8 mouse cellular contexts compared by ENCODE assay signal in the genomic region with DNA sequence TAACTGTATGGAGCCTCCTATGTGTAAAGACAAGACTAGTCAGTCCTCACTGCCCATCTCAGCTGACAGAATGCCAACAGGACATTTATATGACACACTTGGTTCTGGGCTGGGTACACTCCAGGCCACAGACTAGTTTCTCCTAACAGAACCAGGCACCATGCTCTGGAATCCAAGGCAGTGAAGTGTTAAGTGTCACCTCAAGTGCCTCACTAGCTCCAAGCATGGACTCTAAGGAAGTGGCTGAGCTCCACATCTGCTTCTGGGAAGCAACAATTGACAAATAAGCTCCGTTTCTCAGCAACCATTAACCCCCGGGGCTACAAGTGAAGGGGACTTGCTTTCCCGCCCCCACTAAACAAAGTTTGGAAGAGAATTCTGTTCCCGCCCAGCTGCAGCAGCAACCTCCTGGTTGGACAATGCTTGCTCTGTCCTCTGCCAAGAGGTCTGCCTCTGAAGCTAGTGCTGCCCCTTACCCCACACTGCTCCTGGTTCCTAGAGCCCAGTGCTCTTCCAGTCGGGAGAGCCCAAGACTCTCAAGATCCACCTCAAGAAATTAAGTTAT. TPM values are rescaled to one million over a fixed set of nuclear protein-coding genes. Genes with fewer than 3 reads are reported as not detected.
DNase-seq lines count a peak whose midpoint lies in the region; ATAC-seq and TF ChIP-seq lines count a peak whose summit lies in the region.

No protein-coding gene starts in this region.

- no peak for ATAC-seq in kidney, postnatal 0 days (replicated peaks; ENCODE audit: low FRiP score, low read depth)
- no peak for ATAC-seq in limb, embryonic 15.5 days (ENCODE audit: insufficient number of reproducible peaks, low FRiP score, low TSS enrichment, low read depth)
- ATAC-seq in monocyte, adult 5-6 weeks (replicated peaks; ENCODE audit: insufficient number of reproducible peaks, low FRiP score, low TSS enrichment, poor library complexity, severe bottlenecking): no peak
- ATAC-seq in hindbrain, embryonic 13.5 days (ENCODE audit: low FRiP score): no peak

- H3K4me2 ChIP-seq in kidney, postnatal 0 days (ENCODE audit: low read length): no peak overlapping the region
- peak overlapping the region; percentile 67 for H3K4me2 ChIP-seq in limb, embryonic 15.5 days
- H3K4me2 ChIP-seq in hindbrain, embryonic 13.5 days: no peak overlapping the region

- no peak overlapping the region; the same call in 1 of the 2 replicates for H3K27ac ChIP-seq in kidney, postnatal 0 days
- H3K27ac ChIP-seq in gastrocnemius, adult 2 months: peak overlapping the region; percentile 96
- peak overlapping the region; percentile 99 for H3K27ac ChIP-seq in limb, embryonic 15.5 days
- no peak overlapping the region for H3K27ac ChIP-seq in hindbrain, embryonic 13.5 days

- intact Hi-C loops in gastrocnemius, adult 2 months (cut with DNase I): loop anchor here (2.0 kb wide), 1 partner anchor 21 kb away; no protein-coding TSS in a partner anchor

- H3K4me3 ChIP-seq in kidney, postnatal 0 days (replicated peaks; ENCODE audit: low read depth, low read length): no peak overlapping the region
- H3K4me3 ChIP-seq in gastrocnemius, adult 2 months: peak overlapping the region; percentile 87
- H3K4me3 ChIP-seq in limb, embryonic 15.5 days: peak overlapping the region; percentile 57
- no peak overlapping the region for H3K4me3 ChIP-seq in hindbrain, embryonic 13.5 days

- H3K36me3 ChIP-seq in kidney, postnatal 0 days (ENCODE audit: insufficient read depth, low read length): peaks cover 34% of the 10 kb centered on the region
- peaks cover 43% of the 10 kb centered on the region for H3K36me3 ChIP-seq in limb, embryonic 15.5 days
- H3K36me3 ChIP-seq in hindbrain, embryonic 13.5 days: peaks cover 50% of the 10 kb centered on the region

- H3K9me3 ChIP-seq in kidney, postnatal 0 days (replicated peaks; ENCODE audit: low read length): no peaks in the 10 kb centered on the region
- H3K9me3 ChIP-seq in limb, embryonic 15.5 days: no peaks in the 10 kb centered on the region
- H3K9me3 ChIP-seq in hindbrain, embryonic 13.5 days: no peaks in the 10 kb centered on the region

- 30% methylated on average over 5 of the region's 5 CpGs for WGBS in kidney, postnatal 0 days
- WGBS in limb, embryonic 15.5 days: 22% methylated on average over 5 of the region's 5 CpGs
- WGBS in hindbrain, embryonic 13.5 days: 30% methylated on average over 5 of the region's 5 CpGs

- TF ChIP-seq CTCF in kidney, postnatal 0 days (IDR thresholded peaks at IDR 0.05; ENCODE audit: low read depth): no peak
- no peak for TF ChIP-seq CTCF in gastrocnemius, adult 2 months (IDR thresholded peaks at IDR 0.05)

- H3K27me3 ChIP-seq in kidney, postnatal 0 days (ENCODE audit: insufficient read depth, low read length): no peaks in the 10 kb centered on the region
- H3K27me3 ChIP-seq in limb, embryonic 15.5 days: no peaks in the 10 kb centered on the region
- peaks cover 54% of the 10 kb centered on the region for H3K27me3 ChIP-seq in hindbrain, embryonic 13.5 days

- peak; percentile 44 for DNase-seq in kidney, postnatal 0 days (ENCODE audit: low spot score)
- DNase-seq in kidney, postnatal 14 days: no peak
- DNase-seq in embryo, embryonic 10 days (ENCODE audit: low spot score): peak; percentile 65
- DNase-seq in gastrocnemius, adult 2 months: peak; percentile 67
- no peak for DNase-seq in ovary, postnatal 14 days (ENCODE audit: low spot score)

- H3K4me1 ChIP-seq in kidney, postnatal 0 days (replicated peaks; ENCODE audit: insufficient read depth, low read length): peaks cover 33% of the 10 kb centered on the region
- H3K4me1 ChIP-seq in limb, embryonic 15.5 days: peaks cover 56% of the 10 kb centered on the region
- peaks cover 48% of the 10 kb centered on the region for H3K4me1 ChIP-seq in hindbrain, embryonic 13.5 days (replicated peaks)

- no peak overlapping the region for H3K9ac ChIP-seq in kidney, postnatal 0 days (ENCODE audit: low read depth, low read length)
- 0 out of 2 replicates have a peak overlapping the region, but pooled peaks have one; percentile 23 for H3K9ac ChIP-seq in limb, embryonic 15.5 days
- H3K9ac ChIP-seq in hindbrain, embryonic 13.5 days: no peak overlapping the region

RNA-seq across cellular contexts. Expression of a gene that starts 2.1 kb away (rescaled TPM):
- polyA plus RNA-seq in kidney, postnatal 0 days (2015; fragmentation: Nextera tagmentation; extraction: Ambion mirVana): 34.4 and 35.8 TPM in 2 replicates
- total RNA-seq in gastrocnemius, adult 2 months (2021): 10 to 100 TPM; 39.1 to 44.1 TPM
- 47.5 and 48.6 TPM in 2 replicates for polyA plus RNA-seq in limb, embryonic 15.5 days (2015; fragmentation: Nextera tagmentation; extraction: Ambion mirVana)
- total RNA-seq in monocyte, adult 5-6 weeks (2017): 5.7 TPM in 1 of 3 replicates, not detected in the others
- 8.3 and 9.3 TPM in 2 replicates for polyA plus RNA-seq in hindbrain, embryonic 13.5 days (2015; fragmentation: Nextera tagmentation; extraction: Ambion mirVana)

RNA-seq across cellular contexts. Expression of a gene that starts 24.5 kb away (rescaled TPM):
- polyA plus RNA-seq in kidney, postnatal 0 days (2015; fragmentation: Nextera tagmentation; extraction: Ambion mirVana): 96.1 and 102 TPM in 2 replicates
- total RNA-seq in gastrocnemius, adult 2 months (2021): 100 to 1,000 TPM; 187 to 246 TPM
- 103 and 111 TPM in 2 replicates for polyA plus RNA-seq in limb, embryonic 15.5 days (2015; fragmentation: Nextera tagmentation; extraction: Ambion mirVana)
- 248 to 278 TPM (median 251 TPM) in 3 replicates for total RNA-seq in monocyte, adult 5-6 weeks (2017)
- 82.3 and 82.9 TPM in 2 replicates for polyA plus RNA-seq in hindbrain, embryonic 13.5 days (2015; fragmentation: Nextera tagmentation; extraction: Ambion mirVana)

RNA-seq across cellular contexts. Expression of a gene that starts 38.0 kb away (rescaled TPM):
- polyA plus RNA-seq in kidney, postnatal 0 days (2015; fragmentation: Nextera tagmentation; extraction: Ambion mirVana): 14.3 and 16.6 TPM in 2 replicates
- total RNA-seq in gastrocnemius, adult 2 months (2021): 1 to 10 TPM; 4.4 to 5.8 TPM
- 33.4 and 35.4 TPM in 2 replicates for polyA plus RNA-seq in limb, embryonic 15.5 days (2015; fragmentation: Nextera tagmentation; extraction: Ambion mirVana)
- total RNA-seq in monocyte, adult 5-6 weeks (2017): 49.3 to 56.3 TPM (median 49.3 TPM) in 3 replicates
- polyA plus RNA-seq in hindbrain, embryonic 13.5 days (2015; fragmentation: Nextera tagmentation; extraction: Ambion mirVana): 50.8 and 57.4 TPM in 2 replicates

RNA-seq across cellular contexts. Expression of a gene that starts 46.1 kb away (rescaled TPM):
- 20.5 and 28.3 TPM in 2 replicates for polyA plus RNA-seq in kidney, postnatal 0 days (2015; fragmentation: Nextera tagmentation; extraction: Ambion mirVana)
- total RNA-seq in gastrocnemius, adult 2 months (2021): 10 to 100 TPM; 34.3 to 87.7 TPM
- polyA plus RNA-seq in limb, embryonic 15.5 days (2015; fragmentation: Nextera tagmentation; extraction: Ambion mirVana): 17.5 and 24.6 TPM in 2 replicates
- 0.38 to 1.4 TPM (median 0.68 TPM) in 3 replicates for total RNA-seq in monocyte, adult 5-6 weeks (2017)
- polyA plus RNA-seq in hindbrain, embryonic 13.5 days (2015; fragmentation: Nextera tagmentation; extraction: Ambion mirVana): 0.49 and 1.2 TPM in 2 replicates

RNA-seq across cellular contexts. Expression of a gene that starts 52.3 kb away (rescaled TPM):
- polyA plus RNA-seq in kidney, postnatal 0 days (2015; fragmentation: Nextera tagmentation; extraction: Ambion mirVana): 0.28 and 0.34 TPM in 2 replicates
- total RNA-seq in gastrocnemius, adult 2 months (2021): under 1 TPM in 1 of 2 experiments, not detected in 1; 0.14 TPM
- 0.61 and 0.81 TPM in 2 replicates for polyA plus RNA-seq in limb, embryonic 15.5 days (2015; fragmentation: Nextera tagmentation; extraction: Ambion mirVana)
- 6.2 to 25.0 TPM (median 10.2 TPM) in 3 replicates for total RNA-seq in monocyte, adult 5-6 weeks (2017)
- 0.14 TPM in 1 of 2 replicates, not detected in the other for polyA plus RNA-seq in hindbrain, embryonic 13.5 days (2015; fragmentation: Nextera tagmentation; extraction: Ambion mirVana)

Comparison
In these comparisons a context has a peak if more than half of its experiments do, and no peak if none do; other contexts are left out.
1. DNase-seq: peak in kidney, postnatal 0 days (single experiment), embryo, embryonic 10 days (single experiment) and gastrocnemius, adult 2 months (single experiment); none in kidney, postnatal 14 days (single experiment) and ovary, postnatal 14 days (single experiment).
2. H3K27ac ChIP-seq: peak in gastrocnemius, adult 2 months (single experiment) and limb, embryonic 15.5 days (single experiment); none in kidney, postnatal 0 days (single experiment) and hindbrain, embryonic 13.5 days (single experiment).
3. H3K4me3 ChIP-seq: peak in gastrocnemius, adult 2 months (single experiment) and limb, embryonic 15.5 days (single experiment); none in kidney, postnatal 0 days (single experiment) and hindbrain, embryonic 13.5 days (single experiment).